Mouse (Mus musculus) kidney, adult 2 months (tissue): ENCODE measurements around the gene Trim71. TPM values are rescaled to one million over a fixed set of nuclear protein-coding genes. Genes with fewer than 3 reads are reported as not detected.

ENCODE experiments used
- DNase-seq: peaks from one replicate; pipeline ENCODE4 v3.0.0; 2021
- H3K27ac ChIP-seq: fragments of 200-500 bp; 2 replicates; pipeline ENCODE4 v1.5.1; 2012; ENCODE audit warnings: low read depth, low read length, control low read depth, inconsistent platforms; ENCODE audit not compliant: insufficient read depth
- H3K27me3 ChIP-seq: fragments of 200-500 bp; replicated peaks from 2 replicates; pipeline ENCODE4 v1.6.1; 2012; ENCODE audit warnings: mild to moderate bottlenecking, moderate library complexity, low read length, inconsistent platforms; ENCODE audit not compliant: control insufficient read depth, insufficient read depth
- H3K36me3 ChIP-seq: fragments of 200-500 bp; 2 replicates; pipeline ENCODE4 v1.6.1; 2012; ENCODE audit warnings: mild to moderate bottlenecking, moderate library complexity, low read length, inconsistent platforms; ENCODE audit not compliant: control insufficient read depth, insufficient read depth
- H3K4me1 ChIP-seq: fragments of 200-500 bp; 2 replicates; pipeline ENCODE4 v1.6.1; 2011; ENCODE audit warnings: low read length; ENCODE audit not compliant: control insufficient read depth, insufficient read depth
- H3K4me3 ChIP-seq: fragments of 200-500 bp; 2 replicates; pipeline ENCODE4 v1.5.1; 2011; ENCODE audit warnings: mild to moderate bottlenecking, low read depth, low read length, control low read depth; ENCODE audit not compliant: insufficient read depth
- CTCF ChIP-seq: fragments of 200-500 bp; conservative IDR thresholded peaks from 2 replicates; pipeline ENCODE4 v1.5.1; 2011; ENCODE audit warnings: low read depth, mild to moderate bottlenecking, control low read depth, low read length, moderate library complexity, mixed read lengths; ENCODE audit not compliant: insufficient read depth, insufficient read length
- POLR2A ChIP-seq: fragments of 200-500 bp; IDR thresholded peaks from one replicate; pipeline ENCODE4 v1.6.1; 2011; ENCODE audit warnings: low read depth, low read length, control low read depth
- WGBS: fragments of 180-500 bp; shearing (Covaris S2); methylation state at CpG from one replicate; pipeline ENCODE4 v1.1.7; 2018; 5-methylcytosine and 5-hydroxymethylcytosine counted together
- polyA plus RNA-seq: library from polyadenylated mRNA; depleted of rRNA; stranded (reverse); fragments of >200 nt; gene quantifications from 2 replicates; pipeline ENCODE4 v1.2.3, GENCODE M21; 2012

Gene Trim71
- polyA plus RNA-seq, 1 experiment: 0.05 TPM

- TF ChIP-seq POLR2A (no peak), CTCF (no peak)
- Histone ChIP-seq H3K27me3 (no peaks in the 10 kb centered on the region), H3K36me3 (no peaks in the 10 kb centered on the region), H3K4me1 (no peaks in the 10 kb centered on the region), H3K4me3 (no peak overlapping the region), H3K27ac (no peak overlapping the region)
- 86% methylated on average over 3 of the region's 3 CpGs for WGBS
- no peak for DNase-seq
These were observed 83.2 kb downstream of the Trim71 start for GRCm38 (mm10) chr9:114480940-114481339.

- H3K36me3 ChIP-seq: no peaks in the 10 kb centered on the region
- H3K4me3 ChIP-seq: no peak overlapping the region
- no peaks in the 10 kb centered on the region for H3K4me1 ChIP-seq
- H3K27me3 ChIP-seq: no peaks in the 10 kb centered on the region
- no peak overlapping the region for H3K27ac ChIP-seq
- no peak for DNase-seq
- TF ChIP-seq CTCF (no peak), POLR2A (no peak)
- WGBS: 88% methylated on average over 9 of the region's 9 CpGs
These were observed 87.2 kb downstream of the Trim71 start for GRCm38 (mm10) chr9:114477019-114477418.

DNA sequence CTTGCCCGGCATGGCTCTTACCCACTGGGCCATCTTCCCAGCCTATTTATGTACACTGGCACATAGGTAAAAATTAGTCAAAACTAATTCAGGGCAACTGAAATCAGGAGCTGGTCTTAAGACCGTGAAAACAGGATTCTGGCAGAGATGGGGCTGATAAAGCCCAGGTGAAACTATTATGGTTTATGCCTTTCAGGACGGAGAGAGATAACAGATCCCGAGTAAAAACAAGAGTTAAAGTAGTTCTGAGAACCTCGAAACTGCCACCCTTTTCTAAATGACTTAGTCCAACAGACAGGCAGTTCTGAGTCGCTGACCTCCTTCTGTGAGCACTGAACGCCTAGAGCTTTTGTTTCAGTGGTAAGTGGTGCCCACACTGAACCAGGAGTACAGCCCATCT, 92.3 kb downstream of the Trim71 start:
- Histone ChIP-seq H3K4me1 (no peaks in the 10 kb centered on the region), H3K27me3 (no peaks in the 10 kb centered on the region), H3K36me3 (no peaks in the 10 kb centered on the region), H3K27ac (no peak overlapping the region), H3K4me3 (no peak overlapping the region)
- DNase-seq: no peak
- WGBS: 73% methylated on average over 7 of the region's 7 CpGs
- TF ChIP-seq CTCF (no peak), POLR2A (no peak)

- WGBS: 99% methylated on average over 4 of the region's 4 CpGs
- Histone ChIP-seq H3K27ac (no peak overlapping the region), H3K27me3 (no peaks in the 10 kb centered on the region), H3K4me3 (no peak overlapping the region), H3K4me1 (no peaks in the 10 kb centered on the region), H3K36me3 (peaks cover 3% of the 10 kb centered on the region)
- no peak for DNase-seq
- TF ChIP-seq CTCF: peak; percentile 20; the same call in 1 of the 2 replicates
- no peak for TF ChIP-seq POLR2A
These were observed 95.5 kb downstream of the Trim71 start for GRCm38 (mm10) chr9:114468701-114469100.

GRCm38 (mm10) chr9:114468217-114468616, 96.0 kb downstream of the Trim71 start:
- Histone ChIP-seq H3K4me1 (no peaks in the 10 kb centered on the region), H3K4me3 (no peak overlapping the region), H3K27me3 (no peaks in the 10 kb centered on the region), H3K27ac (no peak overlapping the region), H3K36me3 (peaks cover 3% of the 10 kb centered on the region)
- WGBS: 81% methylated on average over 5 of the region's 5 CpGs
- no peak for DNase-seq
- TF ChIP-seq CTCF (no peak), POLR2A (no peak)

- no peak for DNase-seq
- Histone ChIP-seq H3K27me3 (no peaks in the 10 kb centered on the region), H3K4me1 (no peaks in the 10 kb centered on the region), H3K4me3 (no peak overlapping the region), H3K27ac (no peak overlapping the region), H3K36me3 (peaks cover 3% of the 10 kb centered on the region)
- TF ChIP-seq CTCF (no peak), POLR2A (no peak)
- 82% methylated on average over 7 of the region's 7 CpGs for WGBS
These were observed 97.3 kb downstream of the Trim71 start for GRCm38 (mm10) chr9:114466871-114467270.

GRCm38 (mm10) chr9:114465442-114465841, 98.7 kb downstream of the Trim71 start:
- Histone ChIP-seq H3K4me3 (no peak overlapping the region), H3K4me1 (no peaks in the 10 kb centered on the region), H3K27me3 (no peaks in the 10 kb centered on the region), H3K36me3 (peaks cover 3% of the 10 kb centered on the region), H3K27ac (no peak overlapping the region)
- TF ChIP-seq CTCF (no peak), POLR2A (no peak)
- WGBS: 76% methylated on average over 6 of the region's 6 CpGs
- no peak for DNase-seq

DNA sequence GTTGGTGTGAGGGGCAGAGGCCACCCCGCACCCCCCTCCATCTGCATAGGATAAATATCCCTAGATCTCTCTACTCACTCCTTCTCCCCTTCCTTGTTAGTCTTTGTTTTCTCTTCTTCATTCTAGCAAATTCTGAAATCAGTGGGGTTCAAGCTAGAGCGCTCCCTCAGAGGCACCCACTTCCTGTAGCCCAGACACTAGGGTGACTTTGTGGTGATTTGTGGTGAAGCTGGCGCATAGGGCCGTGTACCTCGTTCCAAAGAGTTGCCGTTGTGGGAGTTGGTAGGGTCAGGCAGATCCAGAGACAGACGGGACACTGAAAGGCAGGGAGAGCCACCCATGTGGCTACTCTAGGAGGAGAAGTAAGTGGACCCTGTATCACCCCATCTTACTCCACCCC, 101.6 kb downstream of the Trim71 start:
- DNase-seq: no peak
- H3K4me3 ChIP-seq: no peak overlapping the region
- no peak for TF ChIP-seq POLR2A
- TF ChIP-seq CTCF: no peak
- no peak overlapping the region for H3K27ac ChIP-seq
- 86% methylated on average over 7 of the region's 7 CpGs for WGBS
- H3K4me1 ChIP-seq: no peaks in the 10 kb centered on the region
- peaks cover 3% of the 10 kb centered on the region for H3K36me3 ChIP-seq
- no peaks in the 10 kb centered on the region for H3K27me3 ChIP-seq
